Mouse (Mus musculus) CH12.LX (cell line): ENCODE data around the gene Epb41l3. TPM values are rescaled to one million over a fixed set of nuclear protein-coding genes. Genes with fewer than 3 reads are reported as not detected.

ENCODE experiments used
- DNase-seq: peaks from one replicate; pipeline ENCODE4 v3.0.0-alpha.2; 2013; ENCODE audit errors: extremely low read depth
- H3K27ac ChIP-seq: 2 replicates; pipeline ENCODE4 v1.5.1; 2012; ENCODE audit warnings: low read depth, mild to moderate bottlenecking, control low read depth, moderate library complexity; ENCODE audit not compliant: insufficient read depth
- H3K27me3 ChIP-seq: replicated peaks from 2 replicates; pipeline ENCODE3; 2012; ENCODE audit warnings: inconsistent platforms
- H3K36me3 ChIP-seq, 2 experiments: replicated peaks in 1 of 2; 2 replicates each; pipeline versions ENCODE3 to v1.6.1; 2012; ENCODE audit warnings: inconsistent platforms in 1 of 2, low read length in 1 of 2, mild to moderate bottlenecking in 1 of 2, mixed read lengths in 1 of 2, moderate library complexity in 1 of 2; ENCODE audit not compliant: control insufficient read depth in 1 of 2, insufficient read depth in 1 of 2
- H3K4me1 ChIP-seq, 2 experiments: 2 replicates each; pipeline ENCODE4 v1.6.1; 2012; ENCODE audit warnings: inconsistent platforms in 1 of 2, moderate library complexity in 1 of 2; ENCODE audit not compliant: insufficient read depth in 2 of 2, control insufficient read depth in 1 of 2
- H3K4me2 ChIP-seq: 2 replicates; pipeline ENCODE4 v1.6.1; 2012; ENCODE audit warnings: low read depth, mild to moderate bottlenecking, control low read depth; ENCODE audit not compliant: poor library complexity, insufficient read depth, severe bottlenecking
- H3K4me3 ChIP-seq, 3 experiments: fragments of 150-350 bp in 1 of 3; sonication (generic) in 1 of 3; replicated peaks in 1 of 3; 2 replicates each; pipeline versions ENCODE3 to v1.5.1; 2011 to 2012; ENCODE audit warnings: low read depth in 2 of 3, low read length in 2 of 3, mild to moderate bottlenecking in 2 of 3, moderate library complexity in 2 of 3, control low read depth in 1 of 3, improper control_type of control experiment in 1 of 3, inconsistent platforms in 1 of 3, mixed read lengths in 1 of 3; ENCODE audit not compliant: poor library complexity in 1 of 3
- H3K79me2 ChIP-seq: replicated peaks from 2 replicates; pipeline ENCODE4 v1.6.1; 2012; ENCODE audit warnings: mild to moderate bottlenecking, moderate library complexity; ENCODE audit not compliant: control insufficient read depth, poor library complexity, insufficient read depth, severe bottlenecking; ENCODE audit errors: extremely low read depth
- H3K9ac ChIP-seq: 2 replicates; pipeline ENCODE4 v1.6.1; 2012; ENCODE audit warnings: low read depth, mild to moderate bottlenecking, control low read depth, moderate library complexity; ENCODE audit not compliant: insufficient read depth
- H3K9me3 ChIP-seq: replicated peaks from 2 replicates; pipeline ENCODE3; 2012; ENCODE audit warnings: low read length, inconsistent platforms, mixed read lengths
- BHLHE40 ChIP-seq: IDR thresholded peaks from 2 replicates; pipeline ENCODE4 v1.6.1; 2011; ENCODE audit warnings: mild to moderate bottlenecking, low read depth, low read length, improper control_type of control experiment
- CHD1 ChIP-seq: IDR thresholded peaks from 2 replicates; pipeline ENCODE4 v1.6.1; 2012; ENCODE audit warnings: low read depth, low read length, improper control_type of control experiment, inconsistent platforms
- CHD2 ChIP-seq: IDR thresholded peaks from 2 replicates; pipeline ENCODE4 v1.6.1; 2011; ENCODE audit warnings: low read length, improper control_type of control experiment
- CTCF ChIP-seq, 2 experiments: IDR thresholded peaks in 1 of 2; conservative IDR thresholded peaks in 1 of 2; 2 replicates each; pipeline ENCODE4 v1.5.1; 2011 to 2012; ENCODE audit warnings: low read depth in 2 of 2, low read length in 2 of 2, improper control_type of control experiment in 1 of 2, inconsistent platforms in 1 of 2, mild to moderate bottlenecking in 1 of 2, moderate library complexity in 1 of 2
- ELF1 ChIP-seq: IDR thresholded peaks from 2 replicates; pipeline ENCODE4 v1.6.1; 2014; ENCODE audit warnings: low read depth, mild to moderate bottlenecking, inconsistent platforms, low read length, improper control_type of control experiment
- GABPA ChIP-seq: IDR thresholded peaks from 2 replicates; pipeline ENCODE4 v1.6.1; 2012; ENCODE audit warnings: low read depth, low read length, improper control_type of control experiment, inconsistent platforms; ENCODE audit not compliant: insufficient replicate concordance
- IRF4 ChIP-seq: IDR thresholded peaks from 2 replicates; pipeline ENCODE4 v1.6.1; 2014; ENCODE audit warnings: low read depth, mild to moderate bottlenecking, inconsistent platforms, low read length, improper control_type of control experiment
- KAT2A ChIP-seq: IDR thresholded peaks from 2 replicates; pipeline ENCODE4 v1.6.1; 2012; ENCODE audit warnings: low read length, improper control_type of control experiment, inconsistent platforms; ENCODE audit not compliant: insufficient replicate concordance
- MAFK ChIP-seq: IDR thresholded peaks from 2 replicates; pipeline ENCODE4 v1.6.1; 2011; ENCODE audit warnings: low read length, improper control_type of control experiment; ENCODE audit not compliant: insufficient replicate concordance
- MAX ChIP-seq: IDR thresholded peaks from 2 replicates; pipeline ENCODE4 v1.6.1; 2011; ENCODE audit warnings: low read length, improper control_type of control experiment
- MAZ ChIP-seq: IDR thresholded peaks from 2 replicates; pipeline ENCODE4 v1.6.1; 2012; ENCODE audit warnings: low read depth, mild to moderate bottlenecking, inconsistent platforms, low read length, improper control_type of control experiment, moderate library complexity
- MXI1 ChIP-seq: IDR thresholded peaks from 2 replicates; pipeline ENCODE4 v1.6.1; 2011; ENCODE audit warnings: mild to moderate bottlenecking, low read depth, low read length, improper control_type of control experiment
- MYC ChIP-seq: IDR thresholded peaks from 2 replicates; pipeline ENCODE4 v1.6.1; 2011; ENCODE audit warnings: low read depth, mild to moderate bottlenecking, improper control_type of control experiment, low read length
- NRF1 ChIP-seq: IDR thresholded peaks from 2 replicates; pipeline ENCODE4 v1.6.1; 2014; ENCODE audit warnings: low read depth, mild to moderate bottlenecking, inconsistent platforms, low read length, improper control_type of control experiment, moderate library complexity
- PAX5 ChIP-seq: IDR thresholded peaks from 2 replicates; pipeline ENCODE4 v1.6.1; 2012; ENCODE audit warnings: low read length, inconsistent platforms, mixed read lengths
- POLR2A ChIP-seq: IDR thresholded peaks from 2 replicates; pipeline ENCODE4 v1.6.1; 2011; ENCODE audit warnings: low read depth, mild to moderate bottlenecking, improper control_type of control experiment, low read length
- POLR2AphosphoS2 ChIP-seq: IDR thresholded peaks from 2 replicates; pipeline ENCODE4 v1.6.1; 2011; ENCODE audit warnings: low read depth, low read length, improper control_type of control experiment
- RAD21 ChIP-seq: IDR thresholded peaks from 2 replicates; pipeline ENCODE4 v1.6.1; 2011; ENCODE audit warnings: low read depth, mild to moderate bottlenecking, low read length, improper control_type of control experiment, moderate library complexity
- RCOR1 ChIP-seq: conservative IDR thresholded peaks from 2 replicates; pipeline ENCODE4 v1.6.1; 2012; ENCODE audit warnings: low read depth, mild to moderate bottlenecking, inconsistent platforms, low read length, improper control_type of control experiment
- SIN3A ChIP-seq: IDR thresholded peaks from 2 replicates; pipeline ENCODE4 v1.6.1; 2012; ENCODE audit warnings: low read length, improper control_type of control experiment, inconsistent platforms
- SMC3 ChIP-seq: IDR thresholded peaks from 2 replicates; pipeline ENCODE4 v1.6.1; 2011; ENCODE audit warnings: low read depth, low read length, improper control_type of control experiment
- TBP ChIP-seq: conservative IDR thresholded peaks from 2 replicates; pipeline ENCODE4 v1.6.1; 2011; ENCODE audit warnings: low read depth, low read length, improper control_type of control experiment
- TCF12 ChIP-seq: IDR thresholded peaks from 2 replicates; pipeline ENCODE4 v1.6.1; 2014; ENCODE audit warnings: low read depth, mild to moderate bottlenecking, inconsistent platforms, low read length, improper control_type of control experiment
- UBTF ChIP-seq: IDR thresholded peaks from 2 replicates; pipeline ENCODE4 v1.6.1; 2012; ENCODE audit warnings: low read depth, mild to moderate bottlenecking, inconsistent platforms, low read length, improper control_type of control experiment, moderate library complexity
- USF1 ChIP-seq: IDR thresholded peaks from 2 replicates; pipeline ENCODE4 v1.6.1; 2014; ENCODE audit warnings: low read depth, mild to moderate bottlenecking, inconsistent platforms, low read length, improper control_type of control experiment
- USF2 ChIP-seq: conservative IDR thresholded peaks from 2 replicates; pipeline ENCODE4 v1.6.1; 2011; ENCODE audit warnings: low read depth, low read length, improper control_type of control experiment
- ZC3H11A ChIP-seq: IDR thresholded peaks from 2 replicates; pipeline ENCODE4 v1.6.1; 2012; ENCODE audit warnings: low read depth, mild to moderate bottlenecking, inconsistent platforms, low read length, improper control_type of control experiment
- ZKSCAN1 ChIP-seq: IDR thresholded peaks from 2 replicates; pipeline ENCODE4 v1.6.1; 2012; ENCODE audit warnings: low read depth, inconsistent platforms, low read length, improper control_type of control experiment, borderline replicate concordance
- ZMIZ1 ChIP-seq: IDR thresholded peaks from 2 replicates; pipeline ENCODE4 v1.6.1; 2012; ENCODE audit warnings: low read depth, mild to moderate bottlenecking, inconsistent platforms, low read length, improper control_type of control experiment
- ZNF384 ChIP-seq: IDR thresholded peaks from 2 replicates; pipeline ENCODE4 v1.6.1; 2012; ENCODE audit warnings: low read depth, low read length, improper control_type of control experiment, inconsistent platforms
- dilution Hi-C: fragments of 300-500 bp; cut with MboI; formaldehyde crosslinking; loops from 2 replicates; pipeline ENCODE4 v1.14.3; 2020; ENCODE audit warnings: low sequenced_read_pairs; ENCODE audit not compliant: extremely low pct_unique_long_range_greater_than_20kb, extremely low pct_ligation_motif_present
- in situ Hi-C: fragments of 300-500 bp; cut with MboI; formaldehyde crosslinking; loops from 3 replicates; pipeline ENCODE4 v1.14.3; 2019; ENCODE audit warnings: low sequenced_read_pairs, low pct_ligation_motif_present, low pct_unique_long_range_greater_than_20kb, mixed read lengths
- polyA plus RNA-seq: library from polyadenylated mRNA; unstranded; fragments of >175 nt; gene quantifications from 2 replicates; pipeline ENCODE4 v1.2.1, GENCODE M21; 2012; ENCODE audit warnings: low read depth; ENCODE audit not compliant: insufficient read length
- total RNA-seq, 2 experiments: library from RNA; depleted of rRNA; stranded (reverse); fragments of 300-350 nt in 1 of 2; fragments of >200 nt in 1 of 2; gene quantifications; 2 replicates each; pipeline ENCODE4 v1.2.3; 2012 to 2014

The Epb41l3 gene
- total and polyA plus RNA-seq, 3 experiments: not detected

DNA sequence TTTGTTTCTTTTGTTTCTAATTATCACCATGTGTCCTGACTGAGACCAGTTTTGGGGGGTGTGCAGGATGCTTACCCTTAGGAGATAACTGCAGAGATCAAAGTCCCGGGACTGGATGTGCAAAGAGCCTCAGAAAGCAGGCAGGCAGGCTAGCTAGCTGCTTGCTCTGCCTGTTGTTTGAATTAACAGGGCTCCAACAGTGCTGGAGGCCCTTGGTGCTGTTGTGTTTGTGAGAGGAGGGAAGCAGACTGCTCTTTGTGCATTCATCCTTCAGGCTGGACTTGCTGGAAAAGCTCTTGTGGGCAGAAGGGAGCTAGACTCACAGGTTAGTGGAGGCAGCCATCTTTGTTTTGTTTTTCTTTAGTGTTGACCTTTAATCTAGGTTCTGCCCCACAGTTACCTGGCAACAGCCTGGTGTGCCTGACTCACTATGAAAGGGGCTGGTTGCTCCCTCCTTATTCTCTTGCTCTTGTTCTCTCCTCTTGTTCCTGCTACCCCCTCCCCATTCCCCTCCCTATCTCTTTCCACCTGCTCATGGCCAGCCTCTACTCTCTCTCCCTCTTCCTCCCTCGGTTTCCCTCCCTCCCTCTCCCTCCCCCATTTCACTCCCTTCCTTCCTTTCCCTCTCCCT, 117.5 kb downstream of the Epb41l3 start:
- Histone ChIP-seq H3K79me2 (no peaks in the 10 kb centered on the region), H3K9ac (no peak overlapping the region), H3K27me3 (no peaks in the 10 kb centered on the region), H3K4me3 (no peak overlapping the region), H3K27ac (no peak overlapping the region), H3K4me2 (no peak overlapping the region), H3K4me1 (no peaks in the 10 kb centered on the region), H3K9me3 (peaks cover 51% of the 10 kb centered on the region), H3K36me3 (no peaks in the 10 kb centered on the region)
- no peak for TF ChIP-seq CHD2
- TF ChIP-seq CTCF (conservative IDR thresholded peaks at IDR 0.05 in 1 of 2, IDR thresholded peaks at IDR 0.05 in 1 of 2; ENCODE audit: low read depth in 2 of 2, low read length in 2 of 2): no peak
- no peak for TF ChIP-seq MAX
- no peak for TF ChIP-seq CHD1
- TF ChIP-seq UBTF: no peak
- DNase-seq: no peak
- dilution Hi-C loops (no loop called here), in situ Hi-C loops (no loop called here)

DNA sequence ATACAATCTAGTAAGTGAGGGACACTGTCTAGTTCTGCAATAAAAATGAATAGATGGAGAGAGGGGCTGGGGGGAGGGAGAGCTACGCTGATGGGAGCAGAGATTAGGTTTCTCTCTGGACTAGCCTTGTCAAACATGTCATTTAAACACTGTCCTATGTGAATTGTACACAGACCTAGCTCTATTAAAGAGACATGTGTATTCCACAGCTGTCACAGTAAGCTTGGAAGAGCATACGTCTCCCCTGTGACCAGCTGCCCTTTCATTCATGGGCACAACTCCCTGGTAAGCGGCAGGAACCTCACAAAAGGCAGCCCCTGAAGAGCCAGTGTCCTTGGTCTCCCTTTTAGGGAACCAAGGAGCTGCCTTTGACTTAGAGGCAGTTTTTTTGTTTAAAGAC, 119.1 kb downstream of the Epb41l3 start:
- DNase-seq: no peak
- H3K27me3 ChIP-seq: no peaks in the 10 kb centered on the region

DNA sequence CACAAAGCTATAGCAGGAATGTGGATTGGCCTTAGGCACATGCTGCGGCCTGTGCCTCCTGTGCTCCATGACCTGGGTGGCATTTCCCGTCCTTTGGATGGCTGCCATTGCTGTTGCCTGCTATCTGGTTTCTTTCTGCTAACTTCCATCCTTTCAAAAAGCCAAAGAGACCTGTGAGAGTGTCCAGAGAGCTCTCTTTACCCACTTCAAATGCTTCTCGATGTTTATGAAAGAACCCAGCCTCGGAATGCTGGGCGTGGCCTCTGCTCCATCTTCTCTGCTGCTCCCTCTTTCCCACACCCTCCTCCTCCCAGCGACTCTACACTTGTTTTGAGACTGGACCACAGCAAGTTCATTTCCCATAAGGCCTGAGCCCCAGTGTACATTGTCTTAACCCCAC, 120.3 kb downstream of the Epb41l3 start:
- Histone ChIP-seq H3K79me2 (no peaks in the 10 kb centered on the region), H3K9me3 (peaks cover 44% of the 10 kb centered on the region), H3K4me2 (no peak overlapping the region), H3K4me3 (no peak overlapping the region), H3K9ac (no peak overlapping the region), H3K36me3 (no peaks in the 10 kb centered on the region), H3K4me1 (no peaks in the 10 kb centered on the region; a peak in 1 of 4 replicates), H3K27ac (no peak overlapping the region), H3K27me3 (no peaks in the 10 kb centered on the region)
- in situ Hi-C loops (no loop called here), dilution Hi-C loops (no loop called here)
- no peak for DNase-seq
- TF ChIP-seq BHLHE40 (no peak), ZC3H11A (no peak), MYC (no peak), MXI1 (no peak), USF1 (no peak), TBP (no peak), RAD21 (no peak), MAX (no peak), KAT2A (no peak), IRF4 (no peak), MAZ (no peak), USF2 (no peak), RCOR1 (no peak), SIN3A (no peak), ZNF384 (no peak), NRF1 (no peak), CHD1 (no peak), POLR2AphosphoS2 (no peak), MAFK (no peak)

More for the DNA sequence above, 119.1 kb downstream of the Epb41l3 start:
- Histone ChIP-seq H3K9me3 (peaks cover 45% of the 10 kb centered on the region), H3K36me3 (no peaks in the 10 kb centered on the region), H3K9ac (no peak overlapping the region), H3K4me3 (no peak overlapping the region), H3K79me2 (no peaks in the 10 kb centered on the region), H3K27ac (no peak overlapping the region), H3K4me2 (no peak overlapping the region), H3K4me1 (no peaks in the 10 kb centered on the region; a peak in 1 of 4 replicates)
- in situ Hi-C loops (no loop called here), dilution Hi-C loops (no loop called here)
- TF ChIP-seq PAX5 (no peak), ZMIZ1 (no peak), POLR2A (no peak), KAT2A (no peak), IRF4 (no peak), MAZ (no peak), USF2 (no peak), TBP (no peak), SMC3 (no peak), TCF12 (no peak), ZKSCAN1 (no peak), MAX (no peak), ELF1 (no peak), GABPA (no peak)
